Mouse (Mus musculus) urinary bladder, postnatal 0 days (tissue): Measurements from ENCODE around the gene Oas1a. TPM values are rescaled to one million over a fixed set of nuclear protein-coding genes. Genes with fewer than 3 reads are reported as not detected.

Source experiments
- microRNA-seq: library from miRNA; unstranded; fragments of <30 nt; microRNA quantifications from one replicate; pipeline ENCODE4, GENCODE M21; 2016
- polyA plus RNA-seq: library from polyadenylated mRNA; unstranded; fragments of >200 nt; fragmentation: Nextera tagmentation; extraction: Ambion mirVana; gene quantifications from 2 replicates; pipeline ENCODE4 v1.2.1, GENCODE M21; 2015

Gene Oas1a
- polyA plus RNA-seq = 6.0 and 10.9 TPM in 2 replicates

GRCm38 (mm10) chr5:120906791-120907733 lies at the start of gene Oas1a:
TSS of gene Oas1a (minus strand) at chr5:120907521.

GRCm38 (mm10) chr5:120914204-120914603 lies 6.9 kb upstream of the Oas1a start, which contains the start of gene Oas1d:
TSS of gene Oas1d (plus strand) at chr5:120914536.

GRCm38 (mm10) chr5:120887413-120887812 lies 19.9 kb downstream of the Oas1a start, which contains the start of gene Oas1g:
TSS of gene Oas1g (minus strand) at chr5:120887613.

GRCm38 (mm10) chr5:120861121-120861520 lies 46.2 kb downstream of the Oas1a start, which contains the start of gene Oas1h:
TSS of gene Oas1h (plus strand) at chr5:120861421.

GRCm38 (mm10) chr5:120847067-120847466 lies 60.3 kb downstream of the Oas1a start, which contains the start of gene Oas1f:
TSS of gene Oas1f (plus strand) at chr5:120847367.

Small RNA genes lying within 50 kb of the gene (microRNA-seq; reads per million reads assigned to microRNA genes)
- not detected for gene Gm22907

Other genes starting within 250 kb of the Oas1a start
- gene Dtx1, start 195.6 kb downstream of the Oas1a start, polyA plus RNA-seq = 1.7 and 1.9 TPM in 2 replicates
- gene Oas2, start 157.7 kb downstream of the Oas1a start, polyA plus RNA-seq = 1.0 and 1.1 TPM in 2 replicates
- gene Oas3, start 129.9 kb downstream of the Oas1a start, polyA plus RNA-seq = 0.25 and 0.63 TPM in 2 replicates
- not detected in 2 replicates for gene Oas1e, start 112.0 kb downstream of the Oas1a start, polyA plus RNA-seq
- gene Oas1c, start 95.0 kb downstream of the Oas1a start, polyA plus RNA-seq = 0.99 and 1.2 TPM in 2 replicates
- gene Oas1f, start 60.2 kb downstream of the Oas1a start, polyA plus RNA-seq = 0.36 and 0.48 TPM in 2 replicates
- not detected in 2 replicates for gene Oas1h, start 46.1 kb downstream of the Oas1a start, polyA plus RNA-seq
- 2.2 and 3.0 TPM in 2 replicates for gene Oas1g, start 19.9 kb downstream of the Oas1a start, polyA plus RNA-seq
- gene Oas1d, start 7.0 kb upstream of the Oas1a start, polyA plus RNA-seq = not detected in 2 replicates
- not detected in 2 replicates for gene Rph3a, start 102.6 kb upstream of the Oas1a start, polyA plus RNA-seq